Mouse (Mus musculus) left cerebral cortex, postnatal 4 days (tissue): ENCODE data around the gene Wdr95. TPM values are rescaled to one million over a fixed set of nuclear protein-coding genes. Genes with fewer than 3 reads are reported as not detected.

Experiments
- DNase-seq: peaks from one replicate; pipeline ENCODE4 v3.0.0-alpha.2; 2022
- intact Hi-C: fragments of 180-260 bp; cut with DNase I; formaldehyde crosslinking; loops from one replicate; pipeline ENCODE4 v1.15.1; 2025
- total RNA-seq, 2 experiments: library from RNA; stranded (reverse); gene quantifications; 2 replicates each; pipeline ENCODE4 v1.2.3; 2021

The Wdr95 gene
- total RNA-seq, 2 experiments from 2014 or later = 0.85 TPM; not detected in 1

GRCm38 (mm10) chr5:149617776-149618425, 89.4 kb downstream of the Wdr95 start:
- intact Hi-C loops = no loop called here
- DNase-seq = no peak

GRCm38 (mm10) chr5:149622152-149622551, 93.7 kb downstream of the Wdr95 start:
- intact Hi-C loops = no loop called here
- no peak for DNase-seq

GRCm38 (mm10) chr5:149622644-149623043, 94.2 kb downstream of the Wdr95 start:
- DNase-seq = no peak
- intact Hi-C loops = no loop called here

- intact Hi-C loops = no loop called here
- DNase-seq = no peak
These were observed 95.6 kb downstream of the Wdr95 start for GRCm38 (mm10) chr5:149623815-149624675.

- intact Hi-C loops = loop anchor here (5.0 kb wide), 1 partner anchor 88 kb away; no protein-coding TSS in a partner anchor
These were observed 97.1 kb downstream of the Wdr95 start for GRCm38 (mm10) chr5:149625547-149625946.

GRCm38 (mm10) chr5:149634409-149635035, 106.0 kb downstream of the Wdr95 start:
- intact Hi-C loops = no loop called here
- no peak for DNase-seq

More at GRCm38 (mm10) chr5:149625547-149625946, 97.1 kb downstream of the Wdr95 start:
- no peak for DNase-seq

- intact Hi-C loops = no loop called here
- no peak for DNase-seq
These were observed 107.1 kb downstream of the Wdr95 start for GRCm38 (mm10) chr5:149635556-149635955.

- intact Hi-C loops = no loop called here
- DNase-seq = peak; percentile 100
These were observed 107.8 kb downstream of the Wdr95 start, which contains the start of gene Hsph1 for GRCm38 (mm10) chr5:149636075-149636920. TSS of gene Hsph1 (minus strand) at chr5:149636376.

GRCm38 (mm10) chr5:149637306-149637705, 108.8 kb downstream of the Wdr95 start:
- intact Hi-C loops = no loop called here
- DNase-seq = no peak

GRCm38 (mm10) chr5:149641277-149641892, 112.9 kb downstream of the Wdr95 start:
- intact Hi-C loops = no loop called here
- no peak for DNase-seq

- DNase-seq = no peak
These were observed 113.9 kb downstream of the Wdr95 start for GRCm38 (mm10) chr5:149642366-149642765.

GRCm38 (mm10) chr5:149642783-149643509, 114.5 kb downstream of the Wdr95 start:
- intact Hi-C loops = no loop called here
- no peak for DNase-seq

More at GRCm38 (mm10) chr5:149642366-149642765, 113.9 kb downstream of the Wdr95 start:
- intact Hi-C loops = no loop called here

GRCm38 (mm10) chr5:149647367-149648115, 119.1 kb downstream of the Wdr95 start:
- intact Hi-C loops = no loop called here
- DNase-seq = no peak

- DNase-seq = no peak
- intact Hi-C loops = no loop called here
These were observed 119.7 kb downstream of the Wdr95 start for GRCm38 (mm10) chr5:149648196-149648595.

GRCm38 (mm10) chr5:149648895-149649406, 120.5 kb downstream of the Wdr95 start:
- DNase-seq = no peak
- intact Hi-C loops = no loop called here

- intact Hi-C loops = no loop called here
- DNase-seq = no peak
These were observed 121.2 kb downstream of the Wdr95 start for GRCm38 (mm10) chr5:149649499-149650178.

- no peak for DNase-seq
- intact Hi-C loops = no loop called here
These were observed 121.7 kb downstream of the Wdr95 start for GRCm38 (mm10) chr5:149650179-149650553.

- intact Hi-C loops = no loop called here
- DNase-seq = no peak
These were observed 127.2 kb downstream of the Wdr95 start for GRCm38 (mm10) chr5:149655636-149656035.
